Mouse (Mus musculus): ENCODE measurements around the gene Tshb. TPM values are rescaled to one million over a fixed set of nuclear protein-coding genes. Genes with fewer than 3 reads are reported as not detected.
A peak's percentile ranks its signal among the peaks of the same experiment; 100 is the strongest.

Gene Tshb
- polyA plus RNA-seq, 1 experiment from 2014 or later: 0.05 TPM

DNA sequence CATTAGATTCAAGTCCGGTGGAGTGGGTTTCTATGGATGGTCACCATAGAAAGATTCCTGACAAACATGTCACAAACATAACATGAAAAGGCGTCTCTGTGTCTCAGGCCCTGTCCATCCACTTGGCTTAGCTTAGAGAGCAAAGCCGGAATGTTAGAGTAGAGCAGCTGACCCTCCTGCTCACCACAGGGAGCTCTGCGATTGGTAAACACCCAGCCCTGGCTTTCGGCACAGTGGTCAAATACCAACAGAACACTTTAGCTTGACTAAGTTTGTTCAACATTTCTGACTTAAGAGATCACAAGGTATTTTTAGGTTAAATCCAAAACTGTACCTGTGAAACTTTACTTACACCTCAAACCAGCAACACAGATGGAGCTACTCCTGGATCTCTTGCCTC, 31.4 kb downstream of the Tshb start:
- no peak overlapping the region for H3K27ac ChIP-seq
- no peak overlapping the region for H3K4me2 ChIP-seq
- H3K4me1 ChIP-seq: peaks cover 9% of the 10 kb centered on the region; the same call in 1 of the 2 replicates
- no peak overlapping the region for H3K9ac ChIP-seq
- no peak for ATAC-seq (replicated peaks; ENCODE audit: low FRiP score)
- no peaks in the 10 kb centered on the region for H3K9me3 ChIP-seq (replicated peaks)
- no peak overlapping the region for H3K4me3 ChIP-seq (replicated peaks)
- H3K27me3 ChIP-seq: no peaks in the 10 kb centered on the region
- WGBS: 86% methylated on average over 5 of the region's 5 CpGs
- no peaks in the 10 kb centered on the region for H3K36me3 ChIP-seq

- no peaks in the 10 kb centered on the region for H3K36me3 ChIP-seq
- no peaks in the 10 kb centered on the region for H3K27me3 ChIP-seq
- no peak overlapping the region for H3K4me3 ChIP-seq (replicated peaks)
- no peak for ATAC-seq (replicated peaks; ENCODE audit: low FRiP score)
- no peak overlapping the region for H3K9ac ChIP-seq
- WGBS: 84% methylated on average over 5 of the region's 5 CpGs
- H3K9me3 ChIP-seq (replicated peaks): no peaks in the 10 kb centered on the region
- H3K27ac ChIP-seq: no peak overlapping the region
- peaks cover 21% of the 10 kb centered on the region for H3K4me1 ChIP-seq
- H3K4me2 ChIP-seq: no peak overlapping the region
Measured at GRCm38 (mm10) chr3:102748686-102749085, 33.8 kb downstream of the Tshb start.

GRCm38 (mm10) chr3:102748038-102748437, 34.5 kb downstream of the Tshb start:
- Histone ChIP-seq H3K27me3 (no peaks in the 10 kb centered on the region), H3K9ac (no peak overlapping the region), H3K36me3 (no peaks in the 10 kb centered on the region), H3K4me3 (replicated peaks) (no peak overlapping the region), H3K27ac (no peak overlapping the region), H3K4me2 (no peak overlapping the region), H3K9me3 (replicated peaks) (no peaks in the 10 kb centered on the region), H3K4me1 (peaks cover 22% of the 10 kb centered on the region)
- ATAC-seq (replicated peaks; ENCODE audit: low FRiP score): 0 out of 2 replicates have a peak, but pooled peaks have one; percentile 24
- WGBS: 45% methylated on average over 3 of the region's 3 CpGs

DNA sequence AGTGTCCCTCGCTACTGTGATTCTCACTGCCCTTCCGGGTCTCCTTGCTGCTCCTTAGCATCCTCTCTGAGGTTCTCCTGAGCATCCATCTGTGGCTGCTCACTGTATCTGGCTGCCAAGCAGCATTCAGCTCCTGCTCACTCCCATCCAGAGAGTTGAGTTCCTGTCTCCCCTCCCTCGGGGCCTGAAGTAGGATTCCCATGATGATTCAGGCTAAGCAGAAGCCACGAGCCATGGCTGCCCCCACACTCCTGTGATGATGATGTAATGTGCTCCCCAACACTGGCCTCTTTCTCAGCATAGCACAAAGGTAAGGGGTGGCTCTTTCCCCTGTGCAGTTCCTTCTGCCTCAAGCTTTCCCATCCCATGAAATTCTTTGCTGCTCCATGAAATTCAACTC, 36.3 kb downstream of the Tshb start:
- ATAC-seq (replicated peaks; ENCODE audit: low FRiP score): no peak
- Histone ChIP-seq H3K4me3 (replicated peaks) (no peak overlapping the region), H3K9ac (no peak overlapping the region), H3K9me3 (replicated peaks) (no peaks in the 10 kb centered on the region), H3K4me1 (peaks cover 25% of the 10 kb centered on the region), H3K27ac (no peak overlapping the region), H3K27me3 (no peaks in the 10 kb centered on the region), H3K36me3 (no peaks in the 10 kb centered on the region), H3K4me2 (no peak overlapping the region)
- WGBS: 78% methylated on average over 4 of the region's 4 CpGs

GRCm38 (mm10) chr3:102744657-102745056, 37.9 kb downstream of the Tshb start:
- Histone ChIP-seq H3K9me3 (replicated peaks) (no peaks in the 10 kb centered on the region), H3K4me3 (replicated peaks) (no peak overlapping the region), H3K27me3 (no peaks in the 10 kb centered on the region), H3K4me1 (peaks cover 25% of the 10 kb centered on the region), H3K9ac (no peak overlapping the region), H3K4me2 (no peak overlapping the region), H3K27ac (peak overlapping the region; percentile 41; the same call in 1 of the 2 replicates), H3K36me3 (no peaks in the 10 kb centered on the region)
- ATAC-seq (replicated peaks; ENCODE audit: low FRiP score): peak; percentile 82
- WGBS: 26% methylated on average over 5 of the region's 5 CpGs

- no peak for ATAC-seq (replicated peaks; ENCODE audit: low FRiP score)
- no peak overlapping the region for H3K27ac ChIP-seq
- WGBS: 87% methylated on average over 9 of the region's 9 CpGs
Measured at GRCm38 (mm10) chr3:102743781-102744471, 38.6 kb downstream of the Tshb start.

GRCm38 (mm10) chr3:102743202-102743601, 39.3 kb downstream of the Tshb start:
- H3K9ac ChIP-seq: no peak overlapping the region
- no peaks in the 10 kb centered on the region for H3K36me3 ChIP-seq
- no peak overlapping the region for H3K4me2 ChIP-seq
- H3K9me3 ChIP-seq (replicated peaks): no peaks in the 10 kb centered on the region
- no peaks in the 10 kb centered on the region for H3K27me3 ChIP-seq
- no peak for ATAC-seq (replicated peaks; ENCODE audit: low FRiP score)
- H3K27ac ChIP-seq: no peak overlapping the region
- H3K4me1 ChIP-seq: peaks cover 22% of the 10 kb centered on the region
- no peak overlapping the region for H3K4me3 ChIP-seq (replicated peaks)
- WGBS: 82% methylated on average over 4 of the region's 4 CpGs

More at GRCm38 (mm10) chr3:102743781-102744471, 38.6 kb downstream of the Tshb start:
- Histone ChIP-seq H3K9me3 (replicated peaks) (no peaks in the 10 kb centered on the region), H3K4me1 (peaks cover 25% of the 10 kb centered on the region), H3K4me3 (replicated peaks) (no peak overlapping the region), H3K36me3 (no peaks in the 10 kb centered on the region), H3K9ac (no peak overlapping the region), H3K4me2 (no peak overlapping the region), H3K27me3 (no peaks in the 10 kb centered on the region)

DNA sequence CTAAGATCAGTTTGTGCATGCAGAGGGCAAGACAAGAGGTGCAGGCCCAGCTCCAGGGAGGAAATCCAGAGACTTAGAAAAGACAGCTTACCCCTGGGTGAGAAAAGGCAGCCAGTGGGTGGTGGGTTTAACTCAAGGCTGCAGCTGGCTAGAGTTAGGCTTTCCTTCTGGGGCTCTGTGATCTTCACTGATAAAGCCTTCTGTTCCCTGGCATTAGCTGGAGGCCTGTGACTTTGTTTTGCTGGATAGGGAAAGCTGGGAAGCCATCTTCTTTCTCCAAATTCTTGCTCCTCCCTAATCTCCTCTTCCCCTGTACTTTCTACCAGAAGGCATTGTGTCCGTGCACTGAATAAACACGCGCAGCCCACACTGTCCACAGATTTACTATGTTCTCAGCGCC, 39.8 kb downstream of the Tshb start:
- ATAC-seq (replicated peaks; ENCODE audit: low FRiP score): no peak
- Histone ChIP-seq H3K4me2 (no peak overlapping the region), H3K4me3 (replicated peaks) (no peak overlapping the region), H3K27ac (no peak overlapping the region), H3K27me3 (no peaks in the 10 kb centered on the region), H3K9ac (no peak overlapping the region), H3K36me3 (no peaks in the 10 kb centered on the region), H3K9me3 (replicated peaks) (no peaks in the 10 kb centered on the region), H3K4me1 (peaks cover 25% of the 10 kb centered on the region)
- WGBS: 68% methylated on average over 4 of the region's 4 CpGs

- no peaks in the 10 kb centered on the region for H3K36me3 ChIP-seq
- no peak for ATAC-seq (replicated peaks; ENCODE audit: low FRiP score)
- H3K9ac ChIP-seq: no peak overlapping the region
- peaks cover 19% of the 10 kb centered on the region for H3K27me3 ChIP-seq
- no peak overlapping the region for H3K4me3 ChIP-seq (replicated peaks)
- peaks cover 43% of the 10 kb centered on the region for H3K4me1 ChIP-seq
- WGBS: 79% methylated on average over 6 of the region's 6 CpGs
- H3K9me3 ChIP-seq (replicated peaks): no peaks in the 10 kb centered on the region
- H3K4me2 ChIP-seq: no peak overlapping the region
- no peak overlapping the region for H3K27ac ChIP-seq
Measured at GRCm38 (mm10) chr3:102738926-102739325, 43.6 kb downstream of the Tshb start.

DNA sequence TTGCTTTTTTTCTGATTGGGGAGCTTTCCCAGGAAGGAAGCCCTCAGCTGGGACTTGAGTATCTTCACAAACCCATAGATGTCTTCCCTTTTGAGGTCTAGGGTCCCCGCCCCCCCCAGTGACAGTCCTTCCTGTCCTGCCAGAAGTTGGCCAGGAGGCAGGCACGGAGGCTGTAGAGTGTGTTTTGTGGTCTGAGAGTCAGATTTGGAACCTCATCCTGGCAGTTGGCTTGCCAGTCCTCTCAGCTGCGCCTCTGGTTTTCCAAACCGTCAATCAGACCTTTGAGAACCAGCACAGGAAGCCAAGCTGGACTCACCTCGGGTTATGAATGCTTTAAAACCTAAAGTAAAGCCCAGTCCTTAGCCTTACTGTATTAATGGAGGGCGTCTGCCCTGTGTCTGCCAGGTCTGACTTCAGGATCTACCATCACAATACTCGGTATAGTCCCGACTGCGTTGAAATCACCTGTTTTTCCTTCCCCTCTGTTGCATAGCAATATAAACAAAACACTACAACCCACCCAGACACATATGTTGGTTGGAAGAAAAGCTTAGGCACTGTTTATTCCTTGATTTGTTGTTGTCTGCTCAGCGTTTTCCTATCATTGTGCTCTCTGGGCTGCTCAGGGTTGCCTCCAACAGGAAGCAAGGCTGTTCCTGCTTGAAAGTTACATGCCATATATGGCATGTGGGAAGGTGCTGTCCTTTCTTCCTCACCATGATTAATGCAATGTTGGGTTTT, 44.2 kb downstream of the Tshb start:
- Histone ChIP-seq H3K9me3 (replicated peaks) (no peaks in the 10 kb centered on the region), H3K27ac (peak overlapping the region; percentile 61; the same call in 1 of the 2 replicates), H3K9ac (no peak overlapping the region), H3K27me3 (peaks cover 19% of the 10 kb centered on the region), H3K4me2 (0 out of 2 replicates have a peak overlapping the region, but pooled peaks have one; percentile 5), H3K4me3 (replicated peaks) (no peak overlapping the region), H3K36me3 (no peaks in the 10 kb centered on the region), H3K4me1 (peaks cover 42% of the 10 kb centered on the region)
- 75% methylated on average over 10 of the region's 10 CpGs for WGBS
- ATAC-seq (replicated peaks; ENCODE audit: low FRiP score): no peak

DNA sequence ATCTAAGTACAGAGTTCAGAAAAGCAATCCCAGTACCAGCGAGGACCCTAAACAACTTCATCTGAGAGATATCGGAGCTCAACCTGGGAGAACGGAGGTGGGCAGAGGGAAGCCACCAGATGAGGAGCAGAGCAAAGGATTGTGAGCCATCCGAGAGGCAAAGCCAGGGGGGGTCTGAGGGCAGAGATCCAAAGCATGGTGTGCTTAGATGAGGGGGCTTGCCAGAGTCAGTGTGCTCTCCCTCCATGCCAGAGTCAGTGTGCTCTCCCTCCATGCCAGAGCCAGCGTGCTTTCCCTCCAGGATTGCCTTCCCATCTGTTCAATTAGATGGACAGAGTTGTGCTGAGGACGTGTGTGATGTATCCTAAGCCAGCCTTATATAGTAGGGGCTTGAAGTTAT, 45.4 kb downstream of the Tshb start:
- H3K4me1 ChIP-seq: peaks cover 38% of the 10 kb centered on the region
- no peak overlapping the region for H3K4me3 ChIP-seq (replicated peaks)
- H3K9ac ChIP-seq: no peak overlapping the region
- H3K27me3 ChIP-seq: peaks cover 19% of the 10 kb centered on the region
- WGBS: 60% methylated on average over 6 of the region's 6 CpGs
- H3K9me3 ChIP-seq (replicated peaks): no peaks in the 10 kb centered on the region
- no peaks in the 10 kb centered on the region for H3K36me3 ChIP-seq
- no peak overlapping the region for H3K27ac ChIP-seq
- no peak overlapping the region for H3K4me2 ChIP-seq
- ATAC-seq (replicated peaks; ENCODE audit: low FRiP score): no peak

- Histone ChIP-seq H3K4me3 (replicated peaks) (no peak overlapping the region), H3K27ac (no peak overlapping the region), H3K4me2 (0 out of 2 replicates have a peak overlapping the region, but pooled peaks have one; percentile 95), H3K9me3 (replicated peaks) (no peaks in the 10 kb centered on the region), H3K36me3 (no peaks in the 10 kb centered on the region), H3K9ac (no peak overlapping the region), H3K4me1 (peaks cover 38% of the 10 kb centered on the region), H3K27me3 (peaks cover 19% of the 10 kb centered on the region)
- 44% methylated on average over 6 of the region's 6 CpGs for WGBS
- no peak for ATAC-seq (replicated peaks; ENCODE audit: low FRiP score)
Measured at GRCm38 (mm10) chr3:102736436-102736835, 46.1 kb downstream of the Tshb start.

All from kidney, embryonic 15.5 days (tissue).